In genomic region chr5:137584976-137585375, GRCm38 (mm10) we compare ENCODE assay signal across 9 mouse cellular contexts. TPM values are rescaled to one million over a fixed set of nuclear protein-coding genes. Genes with fewer than 3 reads are reported as not detected.
DNase-seq lines count a peak whose midpoint lies in the region; ATAC-seq and TF ChIP-seq lines count a peak whose summit lies in the region.
"Had no signal": no experiment of that assay in that cellular context is flagged by ENCODE, and none has a peak within 500 bp of the region (broad histone marks: within the 10 kb centered on the region; RNA-seq: fewer than 3 reads in every experiment).

No protein-coding gene starts in this region.

- H3K27me3 ChIP-seq in liver, embryonic 11.5 days (replicated peaks; ENCODE audit: control insufficient read depth, insufficient read depth, low read length) = peaks cover 15% of the 10 kb centered on the region
- H3K27me3 ChIP-seq in Patski = peaks cover 5% of the 10 kb centered on the region
- H3K27me3 ChIP-seq in liver, postnatal 0 days (ENCODE audit: insufficient read depth, low read length) = no peaks in the 10 kb centered on the region

- H3K9ac ChIP-seq in liver, embryonic 11.5 days (ENCODE audit: low read depth, low read length) = no peak overlapping the region
- no peak overlapping the region for H3K9ac ChIP-seq in liver, postnatal 0 days (replicated peaks)
- H3K9ac ChIP-seq: midbrain, embryonic 12.5 days had no signal

- H3K4me3 ChIP-seq in liver, embryonic 11.5 days (ENCODE audit: low read depth, low read length) = no peak overlapping the region
- no peak overlapping the region for H3K4me3 ChIP-seq in liver, postnatal 0 days (ENCODE audit: low read depth, low read length)
- H3K4me3 ChIP-seq: midbrain, embryonic 12.5 days had no signal

- no peak for TF ChIP-seq EP300 in liver, postnatal 0 days (IDR thresholded peaks at IDR 0.05; ENCODE audit: low read depth)

- DNase-seq in liver (peak; percentile 78), Patski (ENCODE audit: low read depth, low spot score) (no peak)
- no peak for DNase-seq in liver, embryonic 11.5 days (ENCODE audit: low spot score)
- peak; percentile 90 to 93 for DNase-seq in cerebellum, postnatal 10 days
- peak; percentile 74 for DNase-seq in heart, postnatal 4 days
- DNase-seq in liver, postnatal 0 days = peak; percentile 69
- peak; percentile 29 to 34 for DNase-seq in right cerebral cortex, postnatal 36 days (ENCODE audit: low spot score in 2 of 2)
- DNase-seq in Muller cell, postnatal 12 days (ENCODE audit: inconsistent ontology term) = no peak

- CTCF ChIA-PET in Patski (lab: Charles Lee) = interaction anchor here (1.4 kb wide), 1 partner anchor 29 kb away, joined by 3 read pairs; no protein-coding TSS in a partner anchor

- TF ChIP-seq CTCF in Patski (IDR thresholded peaks at IDR 0.05) = peak; percentile 85
- peak; percentile 69 for TF ChIP-seq CTCF in liver, postnatal 0 days (IDR thresholded peaks at IDR 0.05; ENCODE audit: low read depth)

- WGBS in liver, embryonic 11.5 days = 29% methylated on average over 8 of the region's 8 CpGs
- WGBS in liver, postnatal 0 days (ENCODE audit: insufficient replicate concordance) = 27% methylated on average over 8 of the region's 8 CpGs

- ATAC-seq in liver, embryonic 11.5 days (replicated peaks; ENCODE audit: low FRiP score) = no peak
- ATAC-seq in Patski = no peak
- ATAC-seq in liver, postnatal 0 days = no peak

- H3K36me3 ChIP-seq in liver, embryonic 11.5 days (ENCODE audit: control insufficient read depth, insufficient read depth, low read length) = no peaks in the 10 kb centered on the region; the same call in 1 of the 2 replicates
- H3K36me3 ChIP-seq in liver, postnatal 0 days (replicated peaks; ENCODE audit: insufficient read depth, low read length) = peaks cover 26% of the 10 kb centered on the region
- H3K36me3 ChIP-seq: midbrain, embryonic 12.5 days had no signal

- H3K27ac ChIP-seq in liver, embryonic 11.5 days (ENCODE audit: low read depth, low read length) = no peak overlapping the region
- no peak overlapping the region for H3K27ac ChIP-seq in liver, postnatal 0 days (ENCODE audit: low read depth)
- H3K27ac ChIP-seq: midbrain, embryonic 12.5 days had no signal

- in situ Hi-C loops in Patski (cut with MboI; ENCODE audit: low pct_unique_long_range_greater_than_20kb) = no loop called here

- H3K4me2 ChIP-seq in liver, embryonic 11.5 days = no peak overlapping the region
- H3K4me2 ChIP-seq in liver, postnatal 0 days (ENCODE audit: low read depth, low read length) = no peak overlapping the region
- H3K4me2 ChIP-seq: midbrain, embryonic 12.5 days had no signal

- no peaks in the 10 kb centered on the region for H3K9me3 ChIP-seq in liver, embryonic 11.5 days (ENCODE audit: control insufficient read depth, low read length)
- no peaks in the 10 kb centered on the region for H3K9me3 ChIP-seq in liver, postnatal 0 days (ENCODE audit: low read length)
- H3K9me3 ChIP-seq: midbrain, embryonic 12.5 days had no signal

- POLR2A ChIA-PET in Patski (lab: Charles Lee) = no interaction called here

- peaks cover 6% of the 10 kb centered on the region for H3K4me1 ChIP-seq in liver, embryonic 11.5 days (replicated peaks; ENCODE audit: control insufficient read depth, insufficient read depth, low read length)
- H3K4me1 ChIP-seq in liver, postnatal 0 days (ENCODE audit: insufficient read depth) = peaks cover under 1% of the 10 kb centered on the region

RNA-seq across cellular contexts. Expression of gene Tfr2, which starts 15.3 kb away (rescaled TPM):
- polyA plus RNA-seq in liver, embryonic 11.5 days (2014; fragmentation: Nextera tagmentation; extraction: Ambion mirVana) = 60.5 and 65.4 TPM in 2 replicates
- polyA plus RNA-seq in Patski (2021) = not detected
- total RNA-seq in heart, postnatal 4 days (2021) = under 1 TPM in 1 of 2 experiments, not detected in 1; 0.10 TPM
- polyA plus RNA-seq in liver, postnatal 0 days (2015; fragmentation: Nextera tagmentation; extraction: Ambion mirVana) = 148 and 157 TPM in 2 replicates

RNA-seq across cellular contexts. Expression of gene Mospd3, which starts 15.9 kb away (rescaled TPM):
- 58.5 and 59.7 TPM in 2 replicates for polyA plus RNA-seq in liver, embryonic 11.5 days (2014; fragmentation: Nextera tagmentation; extraction: Ambion mirVana)
- polyA plus RNA-seq in Patski (2021) = 65.4 TPM
- total RNA-seq in heart, postnatal 4 days (2021) = 10 to 100 TPM; 25.2 to 28.8 TPM
- 26.2 and 28.3 TPM in 2 replicates for polyA plus RNA-seq in liver, postnatal 0 days (2015; fragmentation: Nextera tagmentation; extraction: Ambion mirVana)

RNA-seq across cellular contexts. Expression of gene Pcolce, which starts 28.6 kb away (rescaled TPM):
- polyA plus RNA-seq in liver, embryonic 11.5 days (2014; fragmentation: Nextera tagmentation; extraction: Ambion mirVana) = 43.9 and 49.2 TPM in 2 replicates
- polyA plus RNA-seq in Patski (2021) = 990 TPM
- total RNA-seq in heart, postnatal 4 days (2021) = 100 to 1,000 TPM; 133 to 137 TPM
- 12.9 and 14.7 TPM in 2 replicates for polyA plus RNA-seq in liver, postnatal 0 days (2015; fragmentation: Nextera tagmentation; extraction: Ambion mirVana)

RNA-seq across cellular contexts. Expression of gene Actl6b, which starts 31.7 kb away (rescaled TPM):
- 0.70 and 0.79 TPM in 2 replicates for polyA plus RNA-seq in liver, embryonic 11.5 days (2014; fragmentation: Nextera tagmentation; extraction: Ambion mirVana)
- not detected for polyA plus RNA-seq in Patski (2021)
- not detected for total RNA-seq in heart, postnatal 4 days (2021)
- not detected in 2 replicates for polyA plus RNA-seq in liver, postnatal 0 days (2015; fragmentation: Nextera tagmentation; extraction: Ambion mirVana)

RNA-seq across cellular contexts. Expression of gene Fbxo24, which starts 43.8 kb away (rescaled TPM):
- 0.18 TPM in 1 of 2 replicates, not detected in the other for polyA plus RNA-seq in liver, embryonic 11.5 days (2014; fragmentation: Nextera tagmentation; extraction: Ambion mirVana)
- polyA plus RNA-seq in Patski (2021) = 2.5 TPM
- total RNA-seq in heart, postnatal 4 days (2021) = under 1 TPM; 0.21 to 0.25 TPM
- polyA plus RNA-seq in liver, postnatal 0 days (2015; fragmentation: Nextera tagmentation; extraction: Ambion mirVana) = not detected in 2 replicates

Comparison
In these comparisons a context has a peak if more than half of its experiments do, and no peak if none do; other contexts are left out.
1. DNase-seq: peak in liver (single experiment), cerebellum, postnatal 10 days (2 of 2), heart, postnatal 4 days (single experiment), liver, postnatal 0 days (single experiment) and right cerebral cortex, postnatal 36 days (2 of 2); none in liver, embryonic 11.5 days (single experiment), Patski (single experiment) and Muller cell, postnatal 12 days (single experiment).
2. RNA of gene Tfr2, which starts 15.3 kb away (polyA plus RNA-seq): 148 to 157 TPM in liver, postnatal 0 days and 60.5 to 65.4 TPM in liver, embryonic 11.5 days; not detected in Patski (single experiment); every median in the first group is over 10 times any median in the second.
3. RNA of gene Pcolce, which starts 28.6 kb away (polyA plus RNA-seq): 990 TPM in Patski (single experiment); 43.9 to 49.2 TPM in liver, embryonic 11.5 days and 12.9 to 14.7 TPM in liver, postnatal 0 days; every median in the first group is over 10 times any median in the second.